Mouse (Mus musculus) intestine, embryonic 15.5 days (tissue): ENCODE measurements around the gene Rhbdf1. TPM values are rescaled to one million over a fixed set of nuclear protein-coding genes. Genes with fewer than 3 reads are reported as not detected.
A peak's percentile ranks its signal among the peaks of the same experiment; 100 is the strongest.
"Not testable (repeated sequence)": the region's sequence is repeated elsewhere in the genome, so short reads cannot be mapped to it uniquely, and the experiment has no call there.

ENCODE experiments used
- ATAC-seq: fragments of 200-750 bp; cut with Nextera tagmentation; 2 replicates; pipeline ENCODE4 v1.8.0; 2017; ENCODE audit warnings: moderate TSS enrichment, moderate library complexity
- H3K27ac ChIP-seq: fragments of 300-500 bp; sonication (generic); 2 replicates; pipeline ENCODE4 v1.5.1; 2015; ENCODE audit warnings: mild to moderate bottlenecking, inconsistent platforms
- H3K27me3 ChIP-seq: fragments of 300-500 bp; sonication (generic); replicated peaks from 2 replicates; pipeline ENCODE4 v1.6.1; 2015; ENCODE audit warnings: inconsistent platforms
- H3K36me3 ChIP-seq: fragments of 300-500 bp; sonication (generic); 2 replicates; pipeline ENCODE4 v1.6.1; 2015; ENCODE audit warnings: inconsistent platforms
- H3K4me1 ChIP-seq: fragments of 300-500 bp; sonication (generic); replicated peaks from 2 replicates; pipeline ENCODE4 v1.6.1; 2015; ENCODE audit warnings: inconsistent platforms
- H3K4me2 ChIP-seq: fragments of 300-500 bp; sonication (generic); replicated peaks from 2 replicates; pipeline ENCODE4 v1.6.1; 2015; ENCODE audit warnings: mild to moderate bottlenecking, inconsistent platforms
- H3K4me3 ChIP-seq: fragments of 300-500 bp; sonication (generic); replicated peaks from 2 replicates; pipeline ENCODE4 v1.5.1; 2015; ENCODE audit warnings: inconsistent platforms
- H3K9ac ChIP-seq: fragments of 300-500 bp; sonication (generic); 2 replicates; pipeline ENCODE4 v1.6.1; 2015; ENCODE audit warnings: inconsistent platforms
- H3K9me3 ChIP-seq: fragments of 300-500 bp; sonication (generic); 2 replicates; pipeline ENCODE4 v1.6.1; 2016; ENCODE audit warnings: inconsistent platforms
- WGBS: fragments of 180-500 bp; shearing (Covaris S2); methylation state at CpG from one replicate; pipeline ENCODE4 v1.1.7; 2015; 5-methylcytosine and 5-hydroxymethylcytosine counted together
- polyA plus RNA-seq: library from polyadenylated mRNA; unstranded; fragments of >200 nt; fragmentation: Nextera tagmentation; extraction: Ambion mirVana; gene quantifications from 2 replicates; pipeline ENCODE4 v1.2.1, GENCODE M21; 2015

The Rhbdf1 gene
- polyA plus RNA-seq, 1 experiment from 2014 or later, result 53.5 TPM

- Histone ChIP-seq H3K4me2 (no peak overlapping the region), H3K4me3 (no peak overlapping the region), H3K9me3 (no peaks in the 10 kb centered on the region), H3K27me3 (no peaks in the 10 kb centered on the region), H3K27ac (no peak overlapping the region), H3K36me3 (peaks cover 66% of the 10 kb centered on the region), H3K9ac (no peak overlapping the region), H3K4me1 (peaks cover 3% of the 10 kb centered on the region; the same call in 1 of the 2 replicates)
- peak; percentile 29; the same call in 1 of the 2 replicates for ATAC-seq
- WGBS, result 78% methylated on average over 9 of the region's 9 CpGs
These were observed 11.5 kb downstream of the Rhbdf1 start for GRCm38 (mm10) chr11:32210623-32211022.

- Histone ChIP-seq H3K4me1 (peaks cover 11% of the 10 kb centered on the region), H3K4me2 (peak within 1 kb of the TSS; percentile 85), H3K4me3 (peak within 1 kb of the TSS; percentile 67), H3K36me3 (peaks cover 20% of the 10 kb centered on the region), H3K9me3 (no peaks in the 10 kb centered on the region), H3K9ac (peak within 1 kb of the TSS; percentile 83), H3K27me3 (no peaks in the 10 kb centered on the region), H3K27ac (peak within 1 kb of the TSS; percentile 64; the same call in 1 of the 2 replicates)
- under 1% methylated on average over 52 of the region's 52 CpGs for WGBS
- ATAC-seq, result peak; percentile 100
These were observed 16.8 kb downstream of the Rhbdf1 start, which contains the start of gene Snrnp25 for GRCm38 (mm10) chr11:32205058-32205873. Gene Snrnp25 (plus strand): TSS chr11:32205415.

- Histone ChIP-seq H3K4me2 (no peak overlapping the region), H3K9ac (no peak overlapping the region), H3K9me3 (no peaks in the 10 kb centered on the region), H3K4me1 (peaks cover 16% of the 10 kb centered on the region), H3K36me3 (no peaks in the 10 kb centered on the region), H3K27ac (no peak overlapping the region), H3K27me3 (no peaks in the 10 kb centered on the region), H3K4me3 (no peak overlapping the region)
- 73% methylated on average over 11 of the region's 11 CpGs for WGBS
- ATAC-seq, result no peak
These were observed 20.0 kb downstream of the Rhbdf1 start for GRCm38 (mm10) chr11:32201922-32202685.

- 53% methylated on average over 1 of the region's 1 CpGs for WGBS
These were observed 21.1 kb downstream of the Rhbdf1 start for GRCm38 (mm10) chr11:32200992-32201391.

GRCm38 (mm10) chr11:32200075-32200601, 22.0 kb downstream of the Rhbdf1 start, which contains the start of gene Il9r:
Gene Il9r (minus strand): TSS chr11:32200279.
- Histone ChIP-seq H3K4me1 (peaks cover 16% of the 10 kb centered on the region; the same call in 1 of the 2 replicates), H3K27me3 (no peaks in the 10 kb centered on the region), H3K27ac (no peak within 1 kb of the TSS), H3K9me3 (no peaks in the 10 kb centered on the region), H3K9ac (no peak within 1 kb of the TSS), H3K4me3 (no peak within 1 kb of the TSS), H3K4me2 (no peak within 1 kb of the TSS), H3K36me3 (no peaks in the 10 kb centered on the region)
- ATAC-seq, result no peak
- 69% methylated on average over 10 of the region's 10 CpGs for WGBS

More at GRCm38 (mm10) chr11:32200992-32201391, 21.1 kb downstream of the Rhbdf1 start:
- not testable (repeated sequence) for ATAC-seq, H3K27ac ChIP-seq, H3K9ac ChIP-seq, H3K4me2 ChIP-seq, H3K4me3 ChIP-seq, H3K27me3 ChIP-seq, H3K9me3 ChIP-seq, H3K36me3 ChIP-seq
- peaks cover 18% of the 10 kb centered on the region for H3K4me1 ChIP-seq

GRCm38 (mm10) chr11:32199230-32199629, 22.9 kb downstream of the Rhbdf1 start:
- H3K4me2 ChIP-seq, result no peak overlapping the region
- H3K27ac ChIP-seq, result no peak overlapping the region
- H3K4me1 ChIP-seq, result peaks cover 9% of the 10 kb centered on the region; the same call in 1 of the 2 replicates
- no peaks in the 10 kb centered on the region for H3K9me3 ChIP-seq
- no peaks in the 10 kb centered on the region for H3K36me3 ChIP-seq
- H3K4me3 ChIP-seq, result no peak overlapping the region
- 38% methylated on average over 6 of the region's 6 CpGs for WGBS
- no peak overlapping the region for H3K9ac ChIP-seq
- no peaks in the 10 kb centered on the region for H3K27me3 ChIP-seq
- 0 out of 2 replicates have a peak, but pooled peaks have one; percentile 25 for ATAC-seq

GRCm38 (mm10) chr11:32198256-32198955, 23.7 kb downstream of the Rhbdf1 start:
- WGBS, result 74% methylated on average over 14 of the region's 14 CpGs
- Histone ChIP-seq H3K4me1 (peaks cover 9% of the 10 kb centered on the region; the same call in 1 of the 2 replicates), H3K27me3 (no peaks in the 10 kb centered on the region), H3K4me2 (no peak overlapping the region), H3K27ac (no peak overlapping the region), H3K9me3 (no peaks in the 10 kb centered on the region), H3K9ac (no peak overlapping the region), H3K4me3 (no peak overlapping the region), H3K36me3 (no peaks in the 10 kb centered on the region)
- ATAC-seq, result no peak

GRCm38 (mm10) chr11:32197766-32198165, 24.3 kb downstream of the Rhbdf1 start:
- no peaks in the 10 kb centered on the region for H3K9me3 ChIP-seq
- no peak overlapping the region for H3K4me3 ChIP-seq
- WGBS, result 44% methylated on average over 3 of the region's 3 CpGs
- no peak overlapping the region for H3K4me2 ChIP-seq
- H3K27me3 ChIP-seq, result no peaks in the 10 kb centered on the region
- no peaks in the 10 kb centered on the region for H3K36me3 ChIP-seq
- H3K9ac ChIP-seq, result no peak overlapping the region
- ATAC-seq, result no peak
- H3K4me1 ChIP-seq, result peaks cover 9% of the 10 kb centered on the region; the same call in 1 of the 2 replicates
- H3K27ac ChIP-seq, result no peak overlapping the region

GRCm38 (mm10) chr11:32196727-32197126, 25.4 kb downstream of the Rhbdf1 start:
- Histone ChIP-seq H3K36me3 (no peaks in the 10 kb centered on the region), H3K4me3 (no peak overlapping the region), H3K27me3 (no peaks in the 10 kb centered on the region), H3K4me2 (no peak overlapping the region), H3K9me3 (no peaks in the 10 kb centered on the region), H3K9ac (no peak overlapping the region), H3K27ac (no peak overlapping the region), H3K4me1 (peaks cover 9% of the 10 kb centered on the region; the same call in 1 of the 2 replicates)
- ATAC-seq, result no peak
- 64% methylated on average over 6 of the region's 6 CpGs for WGBS

- Histone ChIP-seq H3K4me3 (no peak overlapping the region), H3K4me2 (no peak overlapping the region), H3K36me3 (no peaks in the 10 kb centered on the region), H3K27me3 (no peaks in the 10 kb centered on the region), H3K9me3 (no peaks in the 10 kb centered on the region), H3K27ac (no peak overlapping the region), H3K9ac (no peak overlapping the region), H3K4me1 (peaks cover 9% of the 10 kb centered on the region; the same call in 1 of the 2 replicates)
- WGBS, result 38% methylated on average over 11 of the region's 11 CpGs
- no peak for ATAC-seq
These were observed 26.1 kb downstream of the Rhbdf1 start for GRCm38 (mm10) chr11:32195867-32196540.

GRCm38 (mm10) chr11:32194626-32195025, 27.5 kb downstream of the Rhbdf1 start:
- WGBS, result 85% methylated on average over 5 of the region's 5 CpGs
- no peak for ATAC-seq

More at GRCm38 (mm10) chr11:32194626-32195025, 27.5 kb downstream of the Rhbdf1 start:
- Histone ChIP-seq H3K27me3 (no peaks in the 10 kb centered on the region), H3K4me1 (peaks cover 9% of the 10 kb centered on the region; the same call in 1 of the 2 replicates), H3K4me2 (no peak overlapping the region), H3K4me3 (no peak overlapping the region), H3K27ac (no peak overlapping the region), H3K9ac (no peak overlapping the region), H3K36me3 (no peaks in the 10 kb centered on the region), H3K9me3 (no peaks in the 10 kb centered on the region)
